In genomic region chr4:96161575-96161974, GRCm38 (mm10) we compare ENCODE assay signal across 22 mouse cellular contexts. TPM values are rescaled to one million over a fixed set of nuclear protein-coding genes. Genes with fewer than 3 reads are reported as not detected.
"Had no signal": no experiment of that assay in that cellular context is flagged by ENCODE, and none has a peak within 500 bp of the region (broad histone marks: within the 10 kb centered on the region; RNA-seq: fewer than 3 reads in every experiment).

No protein-coding gene starts in this region.

- H3K4me1 ChIP-seq: liver, embryonic 15.5 days; megakaryocyte, embryonic 14.5 days; midbrain, embryonic 13.5 days; midbrain, embryonic 15.5 days; neural tube, embryonic 12.5 days had no signal

- H3K4me3 ChIP-seq: liver, embryonic 15.5 days; megakaryocyte, embryonic 14.5 days; midbrain, embryonic 13.5 days; midbrain, embryonic 15.5 days; neural tube, embryonic 12.5 days had no signal

- ATAC-seq: liver, postnatal 0 days; midbrain, embryonic 13.5 days; midbrain, embryonic 15.5 days had no signal

- DNase-seq: liver, postnatal 0 days; lung, adult 2 months; lung, postnatal 10 days; lung, postnatal 36 days; right cerebral cortex, postnatal 14 days; spleen, adult 18-20 months; thymus, adult 18-20 months; thymus, postnatal 14 days; thymus, postnatal 36 days had no signal

- H3K27ac ChIP-seq: liver, embryonic 15.5 days; macrophage; midbrain, embryonic 13.5 days; midbrain, embryonic 15.5 days; neural tube, embryonic 12.5 days had no signal

- H3K9me3 ChIP-seq: liver, embryonic 15.5 days; midbrain, embryonic 13.5 days; midbrain, embryonic 15.5 days; neural tube, embryonic 12.5 days had no signal

- H3K27me3 ChIP-seq: liver, embryonic 15.5 days; megakaryocyte, embryonic 14.5 days; midbrain, embryonic 13.5 days; midbrain, embryonic 15.5 days; neural tube, embryonic 12.5 days had no signal

- H3K9ac ChIP-seq: liver, embryonic 15.5 days; liver, postnatal 0 days; midbrain, embryonic 13.5 days; midbrain, embryonic 15.5 days; neural tube, embryonic 12.5 days had no signal

- H3K36me3 ChIP-seq: liver, embryonic 15.5 days; midbrain, embryonic 13.5 days; midbrain, embryonic 15.5 days; neural tube, embryonic 12.5 days had no signal

- H3K4me2 ChIP-seq: liver, embryonic 15.5 days; midbrain, embryonic 11.5 days; midbrain, embryonic 13.5 days; midbrain, embryonic 15.5 days; neural tube, embryonic 12.5 days had no signal

RNA-seq across cellular contexts. Expression of gene Cyp2j12, which starts 20.6 kb away (rescaled TPM):
- polyA plus RNA-seq: liver, embryonic 15.5 days; liver, postnatal 0 days; lung, adult 2 months; lung, embryonic 16.5 days; macrophage; midbrain, embryonic 11.5 days; midbrain, embryonic 13.5 days; midbrain, embryonic 15.5 days; midbrain, postnatal 0 days; neural tube, embryonic 12.5 days; neural tube, embryonic 14.5 days; stomach, embryonic 14.5 days; stomach, embryonic 16.5 days; thymus, postnatal 0 days had no signal
